Mouse (Mus musculus) forebrain, postnatal 0 days (tissue): ENCODE data around the gene Ogdh. TPM values are rescaled to one million over a fixed set of nuclear protein-coding genes. Genes with fewer than 3 reads are reported as not detected.

Experiments used
- ATAC-seq: fragments of 200-750 bp; cut with Nextera tagmentation; 2 replicates; pipeline ENCODE4 v1.8.0; 2017; ENCODE audit warnings: mild to moderate bottlenecking, moderate library complexity
- DNase-seq: peaks from one replicate; pipeline ENCODE4 v3.0.0-alpha.2; 2015
- H3K27ac ChIP-seq: fragments of 300-500 bp; sonication (generic); 2 replicates; pipeline ENCODE4 v1.5.1; 2014; ENCODE audit warnings: low read depth, mild to moderate bottlenecking, antibody characterized with exemption, low read length, moderate library complexity, mixed read lengths
- H3K27me3 ChIP-seq: fragments of 300-500 bp; sonication (generic); 2 replicates; pipeline ENCODE4 v1.6.1; 2014; ENCODE audit warnings: mild to moderate bottlenecking, low read length, mixed read lengths; ENCODE audit not compliant: insufficient read depth
- H3K36me3 ChIP-seq: fragments of 300-500 bp; sonication (generic); 2 replicates; pipeline ENCODE4 v1.6.1; 2014; ENCODE audit warnings: mild to moderate bottlenecking, moderate library complexity; ENCODE audit not compliant: insufficient read depth
- H3K4me1 ChIP-seq: fragments of 300-500 bp; sonication (generic); 2 replicates; pipeline ENCODE4 v1.6.1; 2014; ENCODE audit warnings: antibody characterized with exemption; ENCODE audit not compliant: insufficient read depth
- H3K4me2 ChIP-seq: fragments of 300-500 bp; sonication (generic); 2 replicates; pipeline ENCODE4 v1.6.1; 2014; ENCODE audit warnings: low read depth, mild to moderate bottlenecking, moderate library complexity
- H3K4me3 ChIP-seq: fragments of 300-500 bp; sonication (generic); 2 replicates; pipeline ENCODE4 v1.5.1; 2014; ENCODE audit warnings: low read depth, low read length, mixed read lengths
- H3K9ac ChIP-seq: fragments of 300-500 bp; sonication (generic); 2 replicates; pipeline ENCODE4 v1.6.1; 2014; ENCODE audit warnings: mild to moderate bottlenecking
- H3K9me3 ChIP-seq: fragments of 300-500 bp; sonication (generic); 2 replicates; pipeline ENCODE4 v1.6.1; 2016; ENCODE audit warnings: low read length
- CTCF ChIP-seq: sonication (generic); IDR thresholded peaks from 2 replicates; pipeline ENCODE4 v1.5.1; 2016; ENCODE audit warnings: antibody characterized with exemption, control low read depth, low read depth
- WGBS: fragments of 180-500 bp; shearing (Covaris S2); extraction: QIAGEN DNeasy Blood & Tissue Kit; methylation state at CpG from one replicate; pipeline ENCODE4 v1.1.7; 2014; 5-methylcytosine and 5-hydroxymethylcytosine counted together
- polyA plus RNA-seq: library from polyadenylated mRNA; unstranded; fragments of >200 nt; fragmentation: Nextera tagmentation; extraction: Ambion mirVana; gene quantifications from 2 replicates; pipeline ENCODE4 v1.2.1, GENCODE M21; 2015
- total RNA-seq: library from RNA; depleted of rRNA; stranded (reverse); fragments of >200 nt; gene quantifications from 2 replicates; pipeline ENCODE4 v1.2.3, GENCODE M21; 2014

Ogdh gene
- total and polyA plus RNA-seq, 2 experiments from 2014 or later: 97.4 to 124 TPM

- no peak for DNase-seq
- peaks cover 18% of the 10 kb centered on the region for H3K4me1 ChIP-seq
- WGBS: 74% methylated on average over 3 of the region's 3 CpGs
- no peak overlapping the region for H3K4me2 ChIP-seq
- no peak for ATAC-seq
- no peaks in the 10 kb centered on the region for H3K9me3 ChIP-seq
- no peaks in the 10 kb centered on the region for H3K27me3 ChIP-seq
- H3K36me3 ChIP-seq: peaks cover 4% of the 10 kb centered on the region; the same call in 1 of the 2 replicates
- no peak overlapping the region for H3K9ac ChIP-seq
- H3K4me3 ChIP-seq: no peak overlapping the region
- H3K27ac ChIP-seq: no peak overlapping the region
- no peak for TF ChIP-seq CTCF
Observed at GRCm38 (mm10) chr11:6276466-6276865, 15.0 kb upstream of the Ogdh start.

DNA sequence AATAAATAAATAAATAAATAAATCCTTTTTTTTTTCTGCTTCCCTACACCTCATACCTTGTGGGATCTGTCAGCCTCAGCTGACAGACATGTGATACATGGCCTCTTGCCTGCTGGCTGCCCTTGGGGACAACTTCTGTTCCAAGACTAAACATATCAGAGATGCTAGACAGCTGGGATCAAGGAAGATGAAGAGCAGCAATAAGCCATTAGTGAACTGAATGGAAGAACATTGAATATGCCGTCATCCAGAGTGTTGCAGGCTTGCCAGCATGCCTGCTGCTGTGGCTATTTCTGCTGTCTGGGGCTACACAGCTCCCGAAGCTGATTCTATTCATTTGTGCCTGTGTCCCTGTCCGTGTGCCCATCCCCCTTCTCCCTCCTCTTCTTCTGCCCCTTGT lies 8.5 kb upstream of the Ogdh start:
- ATAC-seq: no peak
- H3K27ac ChIP-seq: no peak overlapping the region
- no peak overlapping the region for H3K4me3 ChIP-seq
- H3K9me3 ChIP-seq: no peaks in the 10 kb centered on the region
- no peak overlapping the region for H3K4me2 ChIP-seq
- H3K9ac ChIP-seq: no peak overlapping the region
- H3K36me3 ChIP-seq: no peaks in the 10 kb centered on the region
- no peaks in the 10 kb centered on the region for H3K27me3 ChIP-seq
- 66% methylated on average over 3 of the region's 3 CpGs for WGBS
- no peaks in the 10 kb centered on the region for H3K4me1 ChIP-seq
- no peak for DNase-seq
- TF ChIP-seq CTCF: no peak

GRCm38 (mm10) chr11:6290138-6290537 lies 1.3 kb upstream of the Ogdh start:
- H3K4me2 ChIP-seq: no peak overlapping the region
- H3K4me3 ChIP-seq: no peak overlapping the region
- ATAC-seq (no peak), DNase-seq (no peak)
- H3K9ac ChIP-seq: no peak overlapping the region
- no peaks in the 10 kb centered on the region for H3K27me3 ChIP-seq
- no peaks in the 10 kb centered on the region for H3K36me3 ChIP-seq
- no peak for TF ChIP-seq CTCF
- 95% methylated on average over 3 of the region's 3 CpGs for WGBS
- no peak overlapping the region for H3K27ac ChIP-seq
- peaks cover 5% of the 10 kb centered on the region for H3K4me1 ChIP-seq
- no peaks in the 10 kb centered on the region for H3K9me3 ChIP-seq

- Histone ChIP-seq H3K4me1 (peaks cover 5% of the 10 kb centered on the region), H3K4me3 (peak overlapping the region; percentile 81), H3K27ac (no peak overlapping the region), H3K27me3 (no peaks in the 10 kb centered on the region), H3K36me3 (no peaks in the 10 kb centered on the region), H3K9ac (peak overlapping the region; percentile 74), H3K4me2 (peak overlapping the region; percentile 65), H3K9me3 (no peaks in the 10 kb centered on the region)
- no peak for TF ChIP-seq CTCF
- no peak for DNase-seq
- no peak for ATAC-seq
- 28% methylated on average over 3 of the region's 3 CpGs for WGBS
Observed at GRCm38 (mm10) chr11:6290883-6291282, 550 bp upstream of the Ogdh start.

GRCm38 (mm10) chr11:6292116-6292987 lies 919 bp downstream of the Ogdh start:
- Histone ChIP-seq H3K4me2 (peak overlapping the region; percentile 65), H3K27ac (peak overlapping the region; percentile 95), H3K4me3 (peak overlapping the region; percentile 81), H3K9ac (peak overlapping the region; percentile 74), H3K36me3 (peaks cover 7% of the 10 kb centered on the region), H3K9me3 (no peaks in the 10 kb centered on the region), H3K4me1 (peaks cover 5% of the 10 kb centered on the region), H3K27me3 (no peaks in the 10 kb centered on the region)
- TF ChIP-seq CTCF: peak; percentile 51
- peak; percentile 82 for ATAC-seq
- DNase-seq: peak; percentile 90
- whole genome bisulfite sequencing: 19% methylated on average over 33 of the region's 33 CpGs

GRCm38 (mm10) chr11:6292988-6293349 lies 1.5 kb downstream of the Ogdh start:
- Histone ChIP-seq H3K27ac (peak overlapping the region; percentile 95; the same call in 1 of the 2 replicates), H3K27me3 (no peaks in the 10 kb centered on the region), H3K36me3 (peaks cover 13% of the 10 kb centered on the region), H3K9me3 (no peaks in the 10 kb centered on the region), H3K4me2 (peak overlapping the region; percentile 65), H3K4me1 (peaks cover 5% of the 10 kb centered on the region), H3K9ac (no peak overlapping the region), H3K4me3 (peak overlapping the region; percentile 81)
- DNase-seq (no peak), ATAC-seq (no peak)
- TF ChIP-seq CTCF: no peak
- 96% methylated on average over 4 of the region's 4 CpGs for WGBS

- TF ChIP-seq CTCF: no peak
- DNase-seq (no peak), ATAC-seq (no peak)
- Histone ChIP-seq H3K36me3 (peaks cover 19% of the 10 kb centered on the region), H3K4me1 (peaks cover 5% of the 10 kb centered on the region), H3K27me3 (no peaks in the 10 kb centered on the region), H3K9me3 (no peaks in the 10 kb centered on the region), H3K9ac (no peak overlapping the region), H3K4me2 (no peak overlapping the region), H3K27ac (no peak overlapping the region), H3K4me3 (no peak overlapping the region)
- 93% methylated on average over 2 of the region's 2 CpGs for WGBS
Observed at GRCm38 (mm10) chr11:6293601-6294000, 2.2 kb downstream of the Ogdh start.
